Mouse (Mus musculus) right cerebral cortex, postnatal 25 days (tissue): ENCODE results near the gene Lmtk3.

Experiments used
- DNase-seq: peaks from one replicate; pipeline ENCODE4 v3.0.0; 2022

The Lmtk3 gene

GRCm38 (mm10) chr7:45809276-45810075 is 25.9 kb downstream of the Lmtk3 start:
- DNase-seq = no peak

GRCm38 (mm10) chr7:45812921-45813320 is 29.4 kb downstream of the Lmtk3 start:
- no peak for DNase-seq

- DNase-seq = peak; percentile 97
Observed at GRCm38 (mm10) chr7:45813787-45814779, 30.5 kb downstream of the Lmtk3 start, which contains the start of gene Cyth2. TSS of gene Cyth2 (minus strand) at chr7:45814581.

GRCm38 (mm10) chr7:45814841-45815240 is 31.3 kb downstream of the Lmtk3 start:
- DNase-seq = no peak

GRCm38 (mm10) chr7:45815323-45815983 is 31.9 kb downstream of the Lmtk3 start:
- DNase-seq = no peak

- no peak for DNase-seq
Observed at GRCm38 (mm10) chr7:45815984-45816351, 32.4 kb downstream of the Lmtk3 start.

- DNase-seq = no peak
Observed at GRCm38 (mm10) chr7:45819843-45820242, 36.3 kb downstream of the Lmtk3 start.

GRCm38 (mm10) chr7:45820913-45821312 is 37.4 kb downstream of the Lmtk3 start:
- no peak for DNase-seq

- DNase-seq = no peak
Observed at GRCm38 (mm10) chr7:45824598-45824997, 41.1 kb downstream of the Lmtk3 start, which contains the start of gene Kcnj14. TSS of gene Kcnj14 (minus strand) at chr7:45824782.

- no peak for DNase-seq
Observed at GRCm38 (mm10) chr7:45826631-45827030, 43.1 kb downstream of the Lmtk3 start.

- DNase-seq = peak; percentile 87
Observed at GRCm38 (mm10) chr7:45830427-45831127, 47.0 kb downstream of the Lmtk3 start, which contains the start of gene Grwd1. TSS of gene Grwd1 (minus strand) at chr7:45830944.

GRCm38 (mm10) chr7:45831128-45831525 is 47.6 kb downstream of the Lmtk3 start:
- no peak for DNase-seq

- no peak for DNase-seq
Observed at GRCm38 (mm10) chr7:45832428-45832827, 48.9 kb downstream of the Lmtk3 start.

GRCm38 (mm10) chr7:45833148-45833790 is 49.7 kb downstream of the Lmtk3 start:
- DNase-seq = peak; percentile 50

- DNase-seq = no peak
Observed at GRCm38 (mm10) chr7:45833924-45834323, 50.4 kb downstream of the Lmtk3 start.

GRCm38 (mm10) chr7:45842950-45843744 is 59.6 kb downstream of the Lmtk3 start:
- DNase-seq = no peak

GRCm38 (mm10) chr7:45848447-45849027 is 65.0 kb downstream of the Lmtk3 start:
- no peak for DNase-seq

GRCm38 (mm10) chr7:45850661-45851060 is 67.1 kb downstream of the Lmtk3 start:
- DNase-seq = no peak

GRCm38 (mm10) chr7:45853089-45853488 is 69.6 kb downstream of the Lmtk3 start:
- DNase-seq = no peak
